Mouse (Mus musculus) G1E (cell line): ENCODE data around the gene Ret.

Experiments
- CTCF ChIP-seq: IDR thresholded peaks from 2 replicates; pipeline ENCODE4 v1.5.1; 2012; ENCODE audit warnings: low read depth, low read length, inconsistent platforms, mixed read lengths
- GATA1 ChIP-seq: IDR thresholded peaks from 2 replicates; pipeline ENCODE4 v1.6.1; 2012; ENCODE audit warnings: borderline replicate concordance, low read length, inconsistent platforms, mixed read lengths
- POLR2AphosphoS5 ChIP-seq: IDR thresholded peaks from 2 replicates; pipeline ENCODE4 v1.6.1; 2012; ENCODE audit warnings: low read depth, low read length, inconsistent platforms; ENCODE audit not compliant: insufficient replicate concordance
- TAL1 ChIP-seq: conservative IDR thresholded peaks from 2 replicates; pipeline ENCODE4 v1.6.1; 2012; ENCODE audit warnings: low read depth, low read length, inconsistent platforms, mixed read lengths

DNA sequence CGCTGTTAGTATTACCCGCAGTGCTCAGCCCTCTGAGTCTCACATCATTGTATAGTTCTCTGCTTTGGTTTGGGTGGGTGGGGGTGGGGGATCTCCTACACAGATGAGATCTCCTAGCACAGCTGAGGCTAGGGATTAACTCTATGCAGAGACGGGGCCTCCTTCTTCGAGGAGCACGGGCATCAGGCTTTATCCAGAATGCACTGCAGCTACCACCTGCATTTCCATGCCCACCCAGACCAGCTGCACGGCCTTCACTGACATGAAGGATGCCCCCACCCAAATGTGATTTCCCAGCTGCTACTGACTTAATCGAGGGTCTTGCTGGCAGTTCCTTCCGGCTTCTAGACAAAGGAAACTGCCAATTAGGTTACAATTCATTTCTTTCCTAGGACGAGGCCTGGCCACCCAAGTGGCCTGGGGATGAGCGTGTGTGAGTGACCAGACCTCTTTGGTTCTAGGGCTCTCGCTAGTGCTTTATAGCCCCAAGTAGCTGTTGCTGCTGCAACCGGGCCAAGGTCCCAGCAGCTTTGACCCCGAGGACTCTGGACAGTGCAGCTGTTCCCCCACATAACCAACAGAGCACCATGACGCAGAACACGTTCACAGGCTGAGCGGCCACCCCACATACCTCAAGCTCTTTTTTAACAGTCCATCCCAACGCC is 10.8 kb downstream of the Ret start:
- TF ChIP-seq CTCF (no peak), TAL1 (no peak), GATA1 (no peak), POLR2AphosphoS5 (no peak)
